Mouse (Mus musculus): ENCODE measurements around the gene Dock7. TPM values are rescaled to one million over a fixed set of nuclear protein-coding genes. Genes with fewer than 3 reads are reported as not detected.

Dock7 gene
- polyA plus RNA-seq, 1 experiment from 2014 or later, result 84.5 TPM

- no peaks in the 10 kb centered on the region for H3K36me3 ChIP-seq (ENCODE audit: control insufficient read depth, insufficient read depth, low read length)
- no peak overlapping the region for H3K9ac ChIP-seq (ENCODE audit: low read depth, low read length)
- no peaks in the 10 kb centered on the region for H3K27me3 ChIP-seq (ENCODE audit: control insufficient read depth, insufficient read depth, low read length)
- no peak overlapping the region for H3K27ac ChIP-seq (ENCODE audit: low read depth, low read length)
- no peaks in the 10 kb centered on the region for H3K9me3 ChIP-seq (ENCODE audit: control insufficient read depth, low read length)
- 81% methylated on average over 4 of the region's 4 CpGs for WGBS
- H3K4me3 ChIP-seq (ENCODE audit: low read length), result no peak overlapping the region
- H3K4me2 ChIP-seq (replicated peaks; ENCODE audit: low read depth, low read length), result no peak overlapping the region
- ATAC-seq (ENCODE audit: low FRiP score, low TSS enrichment), result no peak
- peaks cover 22% of the 10 kb centered on the region for H3K4me1 ChIP-seq (ENCODE audit: control insufficient read depth, insufficient read depth, low read length)
Observed at GRCm38 (mm10) chr4:99108817-99109216, 11.9 kb downstream of the Dock7 start.

- H3K9ac ChIP-seq (ENCODE audit: low read depth, low read length), result no peak overlapping the region
- WGBS, result 80% methylated on average over 3 of the region's 3 CpGs
- H3K27me3 ChIP-seq (ENCODE audit: control insufficient read depth, insufficient read depth, low read length), result no peaks in the 10 kb centered on the region
- H3K4me3 ChIP-seq (ENCODE audit: low read length), result no peak overlapping the region
- no peak overlapping the region for H3K4me2 ChIP-seq (replicated peaks; ENCODE audit: low read depth, low read length)
- H3K27ac ChIP-seq (ENCODE audit: low read depth, low read length), result no peak overlapping the region
- no peak for ATAC-seq (ENCODE audit: low FRiP score, low TSS enrichment)
- H3K36me3 ChIP-seq (ENCODE audit: control insufficient read depth, insufficient read depth, low read length), result no peaks in the 10 kb centered on the region
- H3K4me1 ChIP-seq (ENCODE audit: control insufficient read depth, insufficient read depth, low read length), result peaks cover 13% of the 10 kb centered on the region
- H3K9me3 ChIP-seq (ENCODE audit: control insufficient read depth, low read length), result no peaks in the 10 kb centered on the region
Observed at GRCm38 (mm10) chr4:99102846-99103245, 17.9 kb downstream of the Dock7 start.

- H3K4me3 ChIP-seq (ENCODE audit: low read length), result no peak overlapping the region
- 87% methylated on average over 7 of the region's 7 CpGs for WGBS
- no peak for ATAC-seq (ENCODE audit: low FRiP score, low TSS enrichment)
- H3K9me3 ChIP-seq (ENCODE audit: control insufficient read depth, low read length), result no peaks in the 10 kb centered on the region
- H3K4me1 ChIP-seq (ENCODE audit: control insufficient read depth, insufficient read depth, low read length), result no peaks in the 10 kb centered on the region
- H3K27me3 ChIP-seq (ENCODE audit: control insufficient read depth, insufficient read depth, low read length), result no peaks in the 10 kb centered on the region
- H3K36me3 ChIP-seq (ENCODE audit: control insufficient read depth, insufficient read depth, low read length), result no peaks in the 10 kb centered on the region
- no peak overlapping the region for H3K4me2 ChIP-seq (replicated peaks; ENCODE audit: low read depth, low read length)
- no peak overlapping the region for H3K9ac ChIP-seq (ENCODE audit: low read depth, low read length)
- H3K27ac ChIP-seq (ENCODE audit: low read depth, low read length), result no peak overlapping the region
Observed at GRCm38 (mm10) chr4:99100724-99101123, 20.0 kb downstream of the Dock7 start.

DNA sequence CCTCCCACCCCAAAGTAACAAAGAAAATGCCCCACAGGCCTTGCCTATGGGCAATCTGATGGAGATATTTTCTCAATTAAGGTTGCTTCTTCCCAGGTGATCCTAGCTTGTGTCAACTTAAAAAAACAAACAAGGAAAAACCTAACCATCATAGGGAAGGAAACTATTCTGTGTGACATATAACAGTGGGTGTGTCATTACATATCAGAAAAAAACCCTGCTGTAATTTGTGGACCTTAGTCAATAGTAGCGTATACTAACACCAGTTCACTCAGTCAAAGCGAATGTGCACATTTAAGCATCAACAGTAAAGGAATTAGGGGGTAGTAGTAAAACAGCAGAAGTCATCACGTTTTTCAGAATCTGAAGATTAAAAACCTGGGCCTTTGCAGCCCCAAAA, 28.9 kb downstream of the Dock7 start:
- H3K4me2 ChIP-seq (replicated peaks; ENCODE audit: low read depth, low read length), result no peak overlapping the region
- peaks cover 6% of the 10 kb centered on the region for H3K36me3 ChIP-seq (ENCODE audit: control insufficient read depth, insufficient read depth, low read length)
- no peak overlapping the region for H3K9ac ChIP-seq (ENCODE audit: low read depth, low read length)
- ATAC-seq (ENCODE audit: low FRiP score, low TSS enrichment), result no peak
- no peaks in the 10 kb centered on the region for H3K4me1 ChIP-seq (ENCODE audit: control insufficient read depth, insufficient read depth, low read length)
- no peaks in the 10 kb centered on the region for H3K9me3 ChIP-seq (ENCODE audit: control insufficient read depth, low read length)
- WGBS, result 88% methylated on average over 3 of the region's 3 CpGs
- H3K27me3 ChIP-seq (ENCODE audit: control insufficient read depth, insufficient read depth, low read length), result no peaks in the 10 kb centered on the region
- no peak overlapping the region for H3K27ac ChIP-seq (ENCODE audit: low read depth, low read length)
- no peak overlapping the region for H3K4me3 ChIP-seq (ENCODE audit: low read length)

DNA sequence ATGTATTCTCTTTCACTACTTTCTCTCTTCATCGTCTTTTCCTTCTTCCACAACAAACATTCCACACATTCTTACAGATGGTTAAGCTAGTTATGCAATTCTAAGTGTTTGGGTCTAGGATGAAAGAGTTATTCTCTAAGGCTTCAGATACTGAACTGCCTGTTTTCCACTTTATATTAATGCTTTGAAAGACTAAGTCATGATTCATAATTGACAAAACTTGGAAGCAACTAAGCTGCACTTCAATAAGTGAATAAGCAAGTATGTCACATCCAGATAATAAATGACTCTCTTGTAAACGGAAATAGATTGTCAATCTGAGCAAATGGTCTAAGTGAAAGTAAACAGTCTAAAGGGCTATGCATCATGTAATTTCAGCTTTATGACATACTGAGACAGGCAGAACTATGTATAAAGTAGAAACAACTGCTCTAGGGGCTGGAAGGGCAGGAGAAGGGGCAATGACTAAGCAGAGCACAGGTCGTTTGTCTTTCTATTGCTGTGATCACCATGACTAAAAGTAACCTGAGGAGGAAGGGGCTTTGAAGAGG, 29.5 kb downstream of the Dock7 start:
- peaks cover 6% of the 10 kb centered on the region for H3K36me3 ChIP-seq (ENCODE audit: control insufficient read depth, insufficient read depth, low read length)
- H3K4me1 ChIP-seq (ENCODE audit: control insufficient read depth, insufficient read depth, low read length), result no peaks in the 10 kb centered on the region
- H3K9me3 ChIP-seq (ENCODE audit: control insufficient read depth, low read length), result no peaks in the 10 kb centered on the region
- H3K9ac ChIP-seq (ENCODE audit: low read depth, low read length), result no peak overlapping the region
- no peaks in the 10 kb centered on the region for H3K27me3 ChIP-seq (ENCODE audit: control insufficient read depth, insufficient read depth, low read length)
- H3K4me2 ChIP-seq (replicated peaks; ENCODE audit: low read depth, low read length), result no peak overlapping the region
- no peak overlapping the region for H3K4me3 ChIP-seq (ENCODE audit: low read length)
- WGBS, result 36% methylated on average over 3 of the region's 3 CpGs
- no peak for ATAC-seq (ENCODE audit: low FRiP score, low TSS enrichment)
- no peak overlapping the region for H3K27ac ChIP-seq (ENCODE audit: low read depth, low read length)

- Histone ChIP-seq H3K4me1 (ENCODE audit: control insufficient read depth, insufficient read depth, low read length) (no peaks in the 10 kb centered on the region), H3K27ac (ENCODE audit: low read depth, low read length) (no peak overlapping the region), H3K4me3 (ENCODE audit: low read length) (no peak overlapping the region), H3K9ac (ENCODE audit: low read depth, low read length) (no peak overlapping the region), H3K36me3 (ENCODE audit: control insufficient read depth, insufficient read depth, low read length) (peaks cover 15% of the 10 kb centered on the region), H3K27me3 (ENCODE audit: control insufficient read depth, insufficient read depth, low read length) (no peaks in the 10 kb centered on the region), H3K4me2 (replicated peaks; ENCODE audit: low read depth, low read length) (no peak overlapping the region), H3K9me3 (ENCODE audit: control insufficient read depth, low read length) (no peaks in the 10 kb centered on the region)
- ATAC-seq (ENCODE audit: low FRiP score, low TSS enrichment), result no peak
- 87% methylated on average over 17 of the region's 17 CpGs for WGBS
Observed at GRCm38 (mm10) chr4:99087760-99088485, 32.8 kb downstream of the Dock7 start.

DNA sequence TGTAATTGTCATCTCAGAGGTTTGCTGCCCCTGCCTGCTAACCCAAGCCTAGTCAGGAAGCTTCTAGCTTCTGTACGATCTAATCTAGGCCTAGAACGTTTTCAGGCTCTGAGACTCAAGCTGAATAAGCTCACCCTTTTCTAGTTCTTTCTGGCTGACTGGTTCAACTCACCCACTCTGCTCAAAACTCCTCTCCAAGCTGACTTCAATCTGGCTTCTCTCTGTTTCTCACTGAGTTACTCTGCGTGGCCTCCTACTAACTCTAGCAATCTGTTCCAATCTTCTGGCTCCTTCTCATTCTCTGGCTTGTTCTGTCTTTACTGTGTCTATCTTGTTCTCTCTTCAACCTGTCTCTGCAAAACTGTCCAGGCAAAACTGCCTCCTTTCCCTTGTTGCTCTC, 36.9 kb downstream of the Dock7 start:
- Histone ChIP-seq H3K4me2 (replicated peaks; ENCODE audit: low read depth, low read length) (no peak overlapping the region), H3K27ac (ENCODE audit: low read depth, low read length) (no peak overlapping the region), H3K27me3 (ENCODE audit: control insufficient read depth, insufficient read depth, low read length) (no peaks in the 10 kb centered on the region), H3K9ac (ENCODE audit: low read depth, low read length) (no peak overlapping the region), H3K4me3 (ENCODE audit: low read length) (no peak overlapping the region), H3K4me1 (ENCODE audit: control insufficient read depth, insufficient read depth, low read length) (no peaks in the 10 kb centered on the region), H3K9me3 (ENCODE audit: control insufficient read depth, low read length) (no peaks in the 10 kb centered on the region), H3K36me3 (ENCODE audit: control insufficient read depth, insufficient read depth, low read length) (peaks cover 25% of the 10 kb centered on the region)
- 87% methylated on average over 3 of the region's 3 CpGs for WGBS
- ATAC-seq (ENCODE audit: low FRiP score, low TSS enrichment), result no peak

- Histone ChIP-seq H3K27me3 (ENCODE audit: control insufficient read depth, insufficient read depth, low read length) (no peaks in the 10 kb centered on the region), H3K4me1 (ENCODE audit: control insufficient read depth, insufficient read depth, low read length) (no peaks in the 10 kb centered on the region), H3K9me3 (ENCODE audit: control insufficient read depth, low read length) (no peaks in the 10 kb centered on the region), H3K4me2 (replicated peaks; ENCODE audit: low read depth, low read length) (no peak overlapping the region), H3K27ac (ENCODE audit: low read depth, low read length) (no peak overlapping the region), H3K4me3 (ENCODE audit: low read length) (no peak overlapping the region), H3K9ac (ENCODE audit: low read depth, low read length) (no peak overlapping the region), H3K36me3 (ENCODE audit: control insufficient read depth, insufficient read depth, low read length) (peaks cover 43% of the 10 kb centered on the region)
- no peak for ATAC-seq (ENCODE audit: low FRiP score, low TSS enrichment)
- WGBS, result 91% methylated on average over 1 of the region's 1 CpGs
Observed at GRCm38 (mm10) chr4:99081169-99081568, 39.5 kb downstream of the Dock7 start.

GRCm38 (mm10) chr4:99078005-99078404, 42.7 kb downstream of the Dock7 start:
- H3K27ac ChIP-seq (ENCODE audit: low read depth, low read length), result no peak overlapping the region
- no peaks in the 10 kb centered on the region for H3K4me1 ChIP-seq (ENCODE audit: control insufficient read depth, insufficient read depth, low read length)
- 94% methylated on average over 3 of the region's 3 CpGs for WGBS
- no peak for ATAC-seq (ENCODE audit: low FRiP score, low TSS enrichment)
- peaks cover 50% of the 10 kb centered on the region for H3K36me3 ChIP-seq (ENCODE audit: control insufficient read depth, insufficient read depth, low read length)
- no peak overlapping the region for H3K4me3 ChIP-seq (ENCODE audit: low read length)
- H3K9ac ChIP-seq (ENCODE audit: low read depth, low read length), result no peak overlapping the region
- H3K27me3 ChIP-seq (ENCODE audit: control insufficient read depth, insufficient read depth, low read length), result no peaks in the 10 kb centered on the region
- H3K9me3 ChIP-seq (ENCODE audit: control insufficient read depth, low read length), result no peaks in the 10 kb centered on the region
- no peak overlapping the region for H3K4me2 ChIP-seq (replicated peaks; ENCODE audit: low read depth, low read length)
